Mouse (Mus musculus): Measurements from ENCODE around the gene Pusl1.

The Pusl1 gene

GRCm38 (mm10) chr4:155891551-155892001 lies at the start of gene Pusl1, which contains the start of gene Acap3:
Gene Pusl1 (minus strand): TSS chr4:155891781.
Gene Acap3 (plus strand): TSS chr4:155891822.
- DNase-seq (ENCODE audit: low read depth, low spot score) = peak; percentile 85

- no peak for DNase-seq (ENCODE audit: low read depth, low spot score)
Measured at GRCm38 (mm10) chr4:155932031-155932430, 40.5 kb upstream of the Pusl1 start.

GRCm38 (mm10) chr4:155908751-155909150 lies 17.2 kb upstream of the Pusl1 start:
- no peak for DNase-seq (ENCODE audit: low read depth, low spot score)

GRCm38 (mm10) chr4:155908281-155908680 lies 16.7 kb upstream of the Pusl1 start:
- DNase-seq (ENCODE audit: low read depth, low spot score) = no peak

GRCm38 (mm10) chr4:155907003-155907402 lies 15.4 kb upstream of the Pusl1 start:
- DNase-seq (ENCODE audit: low read depth, low spot score) = no peak

- no peak for DNase-seq (ENCODE audit: low read depth, low spot score)
Measured at GRCm38 (mm10) chr4:155906125-155906524, 14.5 kb upstream of the Pusl1 start.

- DNase-seq (ENCODE audit: low read depth, low spot score) = no peak
Measured at GRCm38 (mm10) chr4:155905634-155906033, 14.1 kb upstream of the Pusl1 start.

- DNase-seq (ENCODE audit: low read depth, low spot score) = no peak
Measured at GRCm38 (mm10) chr4:155904318-155905102, 12.9 kb upstream of the Pusl1 start.

GRCm38 (mm10) chr4:155903246-155903645 lies 11.7 kb upstream of the Pusl1 start:
- no peak for DNase-seq (ENCODE audit: low read depth, low spot score)

- DNase-seq (ENCODE audit: low read depth, low spot score) = no peak
Measured at GRCm38 (mm10) chr4:155901205-155901604, 9.6 kb upstream of the Pusl1 start.

- DNase-seq (ENCODE audit: low read depth, low spot score) = no peak
Measured at GRCm38 (mm10) chr4:155899355-155899754, 7.8 kb upstream of the Pusl1 start.

GRCm38 (mm10) chr4:155898318-155898717 lies 6.7 kb upstream of the Pusl1 start:
- no peak for DNase-seq (ENCODE audit: low read depth, low spot score)

GRCm38 (mm10) chr4:155896461-155896860 lies 4.9 kb upstream of the Pusl1 start:
- no peak for DNase-seq (ENCODE audit: low read depth, low spot score)

GRCm38 (mm10) chr4:155895826-155896225 lies 4.2 kb upstream of the Pusl1 start:
- no peak for DNase-seq (ENCODE audit: low read depth, low spot score)

GRCm38 (mm10) chr4:155895216-155895615 lies 3.6 kb upstream of the Pusl1 start:
- no peak for DNase-seq (ENCODE audit: low read depth, low spot score)

GRCm38 (mm10) chr4:155894311-155894881 lies 2.8 kb upstream of the Pusl1 start:
- no peak for DNase-seq (ENCODE audit: low read depth, low spot score)

- DNase-seq (ENCODE audit: low read depth, low spot score) = no peak
Measured at GRCm38 (mm10) chr4:155893212-155893690, 1.7 kb upstream of the Pusl1 start.

- DNase-seq (ENCODE audit: low read depth, low spot score) = no peak
Measured at GRCm38 (mm10) chr4:155892438-155893211, 1.0 kb upstream of the Pusl1 start.

- DNase-seq (ENCODE audit: low read depth, low spot score) = no peak
Measured at GRCm38 (mm10) chr4:155892017-155892416, 436 bp upstream of the Pusl1 start.

- DNase-seq (ENCODE audit: low read depth, low spot score) = no peak
Measured at GRCm38 (mm10) chr4:155891011-155891471, 540 bp downstream of the Pusl1 start.

GRCm38 (mm10) chr4:155889316-155889715 lies 2.3 kb downstream of the Pusl1 start:
- DNase-seq (ENCODE audit: low read depth, low spot score) = no peak

GRCm38 (mm10) chr4:155888181-155888580 lies 3.4 kb downstream of the Pusl1 start:
- no peak for DNase-seq (ENCODE audit: low read depth, low spot score)

Measured in WW6 (cell line).